Comparison of ENCODE assay signal across 9 mouse cellular contexts in genomic region chr8:95000684-95001083, GRCm38 (mm10). TPM values are rescaled to one million over a fixed set of nuclear protein-coding genes. Genes with fewer than 3 reads are reported as not detected.
DNase-seq lines count a peak whose midpoint lies in the region; ATAC-seq and TF ChIP-seq lines count a peak whose summit lies in the region.
"Had no signal": no experiment of that assay in that cellular context is flagged by ENCODE, and none has a peak within 500 bp of the region (broad histone marks: within the 10 kb centered on the region; RNA-seq: fewer than 3 reads in every experiment).

No protein-coding gene starts in this region.

- DNase-seq in spleen, adult 2 months (ENCODE audit: low read depth in 1 of 2, low spot score in 2 of 2) = peak; percentile 35 to 44
- DNase-seq in spleen, postnatal 14 days (ENCODE audit: low spot score in 2 of 2) = no peak
- peak; percentile 82 for DNase-seq in embryonic facial prominence, embryonic 10.5 days (ENCODE audit: low spot score)
- peak; percentile 63 to 68 for DNase-seq in heart, postnatal 14 days
- peak; percentile 77 to 80 for DNase-seq in kidney, postnatal 36 days
- DNase-seq in left cerebral cortex, adult 8-10 months (ENCODE audit: low spot score in 2 of 2) = no peak

- no peaks in the 10 kb centered on the region for H3K36me3 ChIP-seq in spleen, adult 2 months (ENCODE audit: control insufficient read depth, insufficient read depth, low read length)
- peaks cover 29% of the 10 kb centered on the region for H3K36me3 ChIP-seq in embryonic facial prominence, embryonic 10.5 days (replicated peaks)
- peaks cover 45% of the 10 kb centered on the region for H3K36me3 ChIP-seq in midbrain, embryonic 12.5 days
- H3K36me3 ChIP-seq in testis, adult 2 months (ENCODE audit: control insufficient read depth, insufficient read depth, low read length) = no peaks in the 10 kb centered on the region

- TF ChIP-seq POLR2A in spleen, adult 2 months (IDR thresholded peaks at IDR 0.05; ENCODE audit: low read depth, low read length) = no peak
- 0 out of 2 replicates have a peak, but pooled peaks have one; percentile 30 for TF ChIP-seq POLR2A in testis, adult 2 months (IDR thresholded peaks at IDR 0.05; ENCODE audit: control insufficient read depth, low read depth, low read length)

- H3K27ac ChIP-seq in spleen, adult 2 months (ENCODE audit: insufficient read depth, low read length) = 0 out of 2 replicates have a peak overlapping the region, but pooled peaks have one; percentile 8
- peak overlapping the region; percentile 76 for H3K27ac ChIP-seq in embryonic facial prominence, embryonic 10.5 days (replicated peaks)
- peak overlapping the region; percentile 99 for H3K27ac ChIP-seq in midbrain, embryonic 12.5 days (replicated peaks)
- H3K27ac ChIP-seq in testis, adult 2 months (ENCODE audit: control insufficient read depth, insufficient read depth, low read depth, low read length) = no peak overlapping the region

- H3K9me3 ChIP-seq in embryonic facial prominence, embryonic 10.5 days = no peaks in the 10 kb centered on the region
- H3K9me3 ChIP-seq in midbrain, embryonic 12.5 days = no peaks in the 10 kb centered on the region
- H3K9me3 ChIP-seq: embryonic facial prominence, embryonic 15.5 days had no signal

- H3K4me2 ChIP-seq in midbrain, embryonic 12.5 days (replicated peaks) = peak overlapping the region; percentile 89
- H3K4me2 ChIP-seq: embryonic facial prominence, embryonic 15.5 days had no signal

- peak overlapping the region; percentile 37 for H3K9ac ChIP-seq in midbrain, embryonic 12.5 days (replicated peaks)
- H3K9ac ChIP-seq: embryonic facial prominence, embryonic 15.5 days had no signal

- no peak for TF ChIP-seq CTCF in spleen, adult 2 months (IDR thresholded peaks at IDR 0.05; ENCODE audit: extremely low read depth, insufficient read depth, insufficient read length, insufficient replicate concordance)
- no peak for TF ChIP-seq CTCF in testis, adult 2 months (IDR thresholded peaks at IDR 0.05; ENCODE audit: control insufficient read depth, insufficient read depth, insufficient replicate concordance, low read depth, low read length)

- peak; percentile 68 for ATAC-seq in midbrain, embryonic 12.5 days (ENCODE audit: low FRiP score, low read depth)

- H3K4me1 ChIP-seq in spleen, adult 2 months (ENCODE audit: control insufficient read depth, insufficient read depth, insufficient read length) = peaks cover 8% of the 10 kb centered on the region; the same call in 1 of the 2 replicates
- H3K4me1 ChIP-seq in embryonic facial prominence, embryonic 10.5 days = peaks cover 66% of the 10 kb centered on the region
- peaks cover 67% of the 10 kb centered on the region for H3K4me1 ChIP-seq in midbrain, embryonic 12.5 days
- H3K4me1 ChIP-seq in testis, adult 2 months (ENCODE audit: control insufficient read depth, insufficient read depth, low read length) = peaks cover 15% of the 10 kb centered on the region

- intact Hi-C loops in heart, postnatal 14 days (cut with DNase I) = loop anchor here (1.0 to 5.0 kb wide), 3 partner anchors 50 to 202 kb away; partner anchors contain the start of genes Dok4 and Kifc3

- no peak overlapping the region for H3K4me3 ChIP-seq in spleen, adult 2 months (ENCODE audit: extremely low read depth, insufficient read depth, insufficient read length)
- peak overlapping the region; percentile 19; the same call in 1 of the 2 replicates for H3K4me3 ChIP-seq in embryonic facial prominence, embryonic 10.5 days
- H3K4me3 ChIP-seq in midbrain, embryonic 12.5 days = peak overlapping the region; percentile 66
- H3K4me3 ChIP-seq in testis, adult 2 months (ENCODE audit: control insufficient read depth, low read depth, low read length) = no peak overlapping the region; the same call in 1 of the 2 replicates
- H3K4me3 ChIP-seq: embryonic facial prominence, embryonic 15.5 days had no signal

- H3K27me3 ChIP-seq in spleen, adult 2 months (ENCODE audit: control insufficient read depth, insufficient read depth, low read length) = no peaks in the 10 kb centered on the region
- no peaks in the 10 kb centered on the region for H3K27me3 ChIP-seq in embryonic facial prominence, embryonic 10.5 days (replicated peaks; ENCODE audit: low read depth, poor library complexity, severe bottlenecking)
- H3K27me3 ChIP-seq in midbrain, embryonic 12.5 days = no peaks in the 10 kb centered on the region
- H3K27me3 ChIP-seq in testis, adult 2 months (ENCODE audit: control insufficient read depth, insufficient read depth, low read length) = no peaks in the 10 kb centered on the region
- H3K27me3 ChIP-seq: embryonic facial prominence, embryonic 15.5 days had no signal

- WGBS in spleen, adult 2 months = 20% methylated on average over 5 of the region's 5 CpGs
- 20% methylated on average over 5 of the region's 5 CpGs for WGBS in embryonic facial prominence, embryonic 10.5 days
- WGBS in midbrain, embryonic 12.5 days = 13% methylated on average over 5 of the region's 5 CpGs

RNA-seq across cellular contexts. Expression of gene Adgrg3, which starts 16.8 kb away (rescaled TPM):
- polyA plus RNA-seq in spleen, adult 2 months (2012; rRNA removed) = 6.3 and 6.8 TPM in 2 replicates
- polyA plus RNA-seq in embryonic facial prominence, embryonic 10.5 days (2016; fragmentation: Nextera tagmentation; extraction: Ambion mirVana) = 3.1 and 3.5 TPM in 2 replicates
- total RNA-seq in heart, postnatal 14 days (2021) = 1 to 10 TPM; 1.5 TPM
- 1.7 and 2.7 TPM in 2 replicates for polyA plus RNA-seq in midbrain, embryonic 12.5 days (2016; fragmentation: Nextera tagmentation; extraction: Ambion mirVana)
- polyA plus RNA-seq in testis, adult 2 months (2012; rRNA removed) = 0.31 and 0.49 TPM in 2 replicates
- under 1 TPM in 2 of 4 experiments, not detected in 2; 0.27 to 0.30 TPM for total RNA-seq in left cerebral cortex, adult 8-10 months (2022)

RNA-seq across cellular contexts. Expression of gene Adgrg1, which starts 26.1 kb away (rescaled TPM):
- polyA plus RNA-seq in spleen, adult 2 months (2012; rRNA removed) = 32.0 and 37.1 TPM in 2 replicates
- polyA plus RNA-seq in embryonic facial prominence, embryonic 10.5 days (2016; fragmentation: Nextera tagmentation; extraction: Ambion mirVana) = 32.9 and 38.2 TPM in 2 replicates
- total RNA-seq in heart, postnatal 14 days (2021) = 10 to 100 TPM; 59.3 to 73.3 TPM
- polyA plus RNA-seq in midbrain, embryonic 12.5 days (2016; fragmentation: Nextera tagmentation; extraction: Ambion mirVana) = 193 and 210 TPM in 2 replicates
- 44.0 and 62.3 TPM in 2 replicates for polyA plus RNA-seq in testis, adult 2 months (2012; rRNA removed)
- total RNA-seq in left cerebral cortex, adult 8-10 months (2022) = 10 to 100 TPM; 72.9 to 94.8 (median 80.5) TPM

RNA-seq across cellular contexts. Expression of gene Drc7, which starts 54.2 kb away (rescaled TPM):
- 0.12 and 0.13 TPM in 2 replicates for polyA plus RNA-seq in spleen, adult 2 months (2012; rRNA removed)
- polyA plus RNA-seq in embryonic facial prominence, embryonic 10.5 days (2016; fragmentation: Nextera tagmentation; extraction: Ambion mirVana) = 0.10 and 0.15 TPM in 2 replicates
- total RNA-seq in heart, postnatal 14 days (2021) = under 1 TPM in 1 of 2 experiments, not detected in 1; 0.31 TPM
- polyA plus RNA-seq in midbrain, embryonic 12.5 days (2016; fragmentation: Nextera tagmentation; extraction: Ambion mirVana) = 0.21 TPM in 1 of 2 replicates, not detected in the other
- polyA plus RNA-seq in testis, adult 2 months (2012; rRNA removed) = 82.6 and 87.3 TPM in 2 replicates
- total RNA-seq in left cerebral cortex, adult 8-10 months (2022) = 1 to 10 TPM; 1.2 to 2.6 (median 1.9) TPM

Comparison
In these comparisons a context has a peak if more than half of its experiments do, and no peak if none do; other contexts are left out.
1. DNase-seq: peak in spleen, adult 2 months (2 of 2), embryonic facial prominence, embryonic 10.5 days (single experiment), heart, postnatal 14 days (2 of 2) and kidney, postnatal 36 days (2 of 2); none in spleen, postnatal 14 days (0 of 2) and left cerebral cortex, adult 8-10 months (0 of 2).
2. H3K4me3 ChIP-seq: peak in embryonic facial prominence, embryonic 10.5 days (single experiment) and midbrain, embryonic 12.5 days (single experiment); none in spleen, adult 2 months (single experiment) and testis, adult 2 months (single experiment).
3. RNA of gene Drc7, which starts 54.2 kb away (polyA plus RNA-seq): 82.6 to 87.3 TPM in testis, adult 2 months; 0.10 to 0.15 TPM in embryonic facial prominence, embryonic 10.5 days, 0.12 to 0.13 TPM in spleen, adult 2 months and 0.21 TPM in midbrain, embryonic 12.5 days; every median in the first group is over 10 times any median in the second.